Mouse (Mus musculus) liver, embryonic 14.5 days (tissue): ENCODE results near the gene Clcf1.

ENCODE experiments used
- CTCF ChIP-seq: IDR thresholded peaks from 2 replicates; pipeline ENCODE4 v1.5.1; 2016; ENCODE audit warnings: antibody characterized with exemption, low read depth, control low read depth
- EP300 ChIP-seq: IDR thresholded peaks from 2 replicates; pipeline ENCODE4 v1.6.1; 2016; ENCODE audit warnings: antibody characterized with exemption, low read depth

- TF ChIP-seq CTCF (no peak), EP300 (no peak)
These were observed 19.9 kb upstream of the Clcf1 start for GRCm38 (mm10) chr19:4194021-4194724.
